Mouse (Mus musculus) hindbrain, embryonic 11.5 days (tissue): ENCODE data around the gene Bok. TPM values are rescaled to one million over a fixed set of nuclear protein-coding genes. Genes with fewer than 3 reads are reported as not detected.

Experiments
- ATAC-seq: fragments of 200-750 bp; cut with Nextera tagmentation; 2 replicates; pipeline ENCODE4 v1.8.0; 2017; ENCODE audit warnings: mild to moderate bottlenecking, moderate TSS enrichment, moderate library complexity; ENCODE audit not compliant: low FRiP score
- DNase-seq: peaks from one replicate; pipeline ENCODE4 v3.0.0-alpha.2; 2015; ENCODE audit warnings: low spot score
- H3K27ac ChIP-seq: fragments of 300-500 bp; sonication (generic); 2 replicates; pipeline ENCODE4 v1.5.1; 2014; ENCODE audit warnings: mild to moderate bottlenecking, low read depth, low read length
- H3K27me3 ChIP-seq: fragments of 300-500 bp; sonication (generic); 2 replicates; pipeline ENCODE4 v1.6.1; 2014; ENCODE audit warnings: mild to moderate bottlenecking, low read length, moderate library complexity, mixed read lengths; ENCODE audit not compliant: control insufficient read depth, insufficient read depth
- H3K36me3 ChIP-seq: fragments of 300-500 bp; sonication (generic); 2 replicates; pipeline ENCODE4 v1.6.1; 2014; ENCODE audit warnings: mild to moderate bottlenecking, low read length, moderate library complexity, mixed read lengths; ENCODE audit not compliant: control insufficient read depth, insufficient read depth
- H3K4me1 ChIP-seq: fragments of 300-500 bp; sonication (generic); replicated peaks from 2 replicates; pipeline ENCODE4 v1.6.1; 2014; ENCODE audit warnings: low read length, mixed read lengths; ENCODE audit not compliant: control insufficient read depth, insufficient read depth
- H3K4me2 ChIP-seq: fragments of 300-500 bp; sonication (generic); replicated peaks from 2 replicates; pipeline ENCODE4 v1.6.1; 2014; ENCODE audit warnings: mild to moderate bottlenecking, low read depth, low read length
- H3K4me3 ChIP-seq: fragments of 300-500 bp; sonication (generic); 2 replicates; pipeline ENCODE4 v1.5.1; 2014; ENCODE audit warnings: low read depth, low read length
- H3K9ac ChIP-seq: fragments of 300-500 bp; sonication (generic); 2 replicates; pipeline ENCODE4 v1.6.1; 2014; ENCODE audit warnings: low read depth, low read length
- H3K9me3 ChIP-seq: fragments of 300-500 bp; sonication (generic); 2 replicates; pipeline ENCODE4 v1.6.1; 2016; ENCODE audit warnings: low read length; ENCODE audit not compliant: control insufficient read depth
- WGBS: fragments of 180-500 bp; shearing (Covaris S2); extraction: QIAGEN DNeasy Blood & Tissue Kit; methylation state at CpG from one replicate; pipeline ENCODE4 v1.1.7; 2014; 5-methylcytosine and 5-hydroxymethylcytosine counted together
- polyA plus RNA-seq: library from polyadenylated mRNA; unstranded; fragments of >200 nt; fragmentation: Nextera tagmentation; extraction: Ambion mirVana; gene quantifications from 2 replicates; pipeline ENCODE4 v1.2.1, GENCODE M21; 2014

The Bok gene
- polyA plus RNA-seq, 1 experiment from 2014 or later = 29.4 TPM

GRCm38 (mm10) chr1:93724623-93725022 is 39.2 kb downstream of the Bok start:
- 86% methylated on average over 3 of the region's 3 CpGs for WGBS
- ATAC-seq (no peak), DNase-seq (no peak)
- Histone ChIP-seq H3K4me3 (no peak overlapping the region), H3K27me3 (no peaks in the 10 kb centered on the region), H3K4me2 (no peak overlapping the region), H3K9me3 (no peaks in the 10 kb centered on the region), H3K36me3 (no peaks in the 10 kb centered on the region), H3K27ac (no peak overlapping the region), H3K4me1 (no peaks in the 10 kb centered on the region), H3K9ac (no peak overlapping the region)

- Histone ChIP-seq H3K4me3 (no peak overlapping the region), H3K4me2 (no peak overlapping the region), H3K36me3 (no peaks in the 10 kb centered on the region), H3K4me1 (no peaks in the 10 kb centered on the region), H3K9ac (no peak overlapping the region), H3K27ac (no peak overlapping the region), H3K27me3 (no peaks in the 10 kb centered on the region), H3K9me3 (no peaks in the 10 kb centered on the region)
- ATAC-seq = no peak
- WGBS = 86% methylated on average over 5 of the region's 5 CpGs
- no peak for DNase-seq
Observed at GRCm38 (mm10) chr1:93725665-93726064, 40.2 kb downstream of the Bok start.

GRCm38 (mm10) chr1:93726116-93726515 is 40.7 kb downstream of the Bok start:
- ATAC-seq (no peak), DNase-seq (no peak)
- Histone ChIP-seq H3K4me1 (no peaks in the 10 kb centered on the region), H3K4me3 (no peak overlapping the region), H3K9ac (no peak overlapping the region), H3K27ac (no peak overlapping the region), H3K9me3 (no peaks in the 10 kb centered on the region), H3K4me2 (no peak overlapping the region), H3K27me3 (no peaks in the 10 kb centered on the region), H3K36me3 (no peaks in the 10 kb centered on the region)
- 89% methylated on average over 3 of the region's 3 CpGs for WGBS

- no peak overlapping the region for H3K27ac ChIP-seq
- no peaks in the 10 kb centered on the region for H3K36me3 ChIP-seq
- H3K9ac ChIP-seq = no peak overlapping the region
- H3K4me1 ChIP-seq = no peaks in the 10 kb centered on the region
- H3K4me2 ChIP-seq = no peak overlapping the region
- 71% methylated on average over 3 of the region's 3 CpGs for WGBS
- H3K4me3 ChIP-seq = no peak overlapping the region
- ATAC-seq (peak; percentile 67; the same call in 1 of the 2 replicates), DNase-seq (peak; percentile 52)
- no peaks in the 10 kb centered on the region for H3K9me3 ChIP-seq
- H3K27me3 ChIP-seq = no peaks in the 10 kb centered on the region
Observed at GRCm38 (mm10) chr1:93726974-93727373, 41.5 kb downstream of the Bok start.

- Histone ChIP-seq H3K27me3 (no peaks in the 10 kb centered on the region), H3K27ac (no peak overlapping the region), H3K9me3 (no peaks in the 10 kb centered on the region), H3K36me3 (no peaks in the 10 kb centered on the region), H3K4me3 (no peak overlapping the region), H3K4me1 (no peaks in the 10 kb centered on the region), H3K4me2 (no peak overlapping the region), H3K9ac (no peak overlapping the region)
- ATAC-seq = no peak
- no peak for DNase-seq
- WGBS = 89% methylated on average over 5 of the region's 5 CpGs
Observed at GRCm38 (mm10) chr1:93731103-93731502, 45.6 kb downstream of the Bok start.

GRCm38 (mm10) chr1:93731880-93732281 is 46.4 kb downstream of the Bok start:
- Histone ChIP-seq H3K4me3 (no peak overlapping the region), H3K4me1 (no peaks in the 10 kb centered on the region), H3K4me2 (no peak overlapping the region), H3K27ac (no peak overlapping the region), H3K36me3 (no peaks in the 10 kb centered on the region), H3K9ac (no peak overlapping the region), H3K27me3 (no peaks in the 10 kb centered on the region), H3K9me3 (no peaks in the 10 kb centered on the region)
- ATAC-seq (no peak), DNase-seq (no peak)
- 25% methylated on average over 3 of the region's 3 CpGs for WGBS

GRCm38 (mm10) chr1:93735859-93736258 is 50.4 kb downstream of the Bok start:
- no peak for DNase-seq
- no peaks in the 10 kb centered on the region for H3K4me1 ChIP-seq
- no peak overlapping the region for H3K9ac ChIP-seq
- H3K9me3 ChIP-seq = no peaks in the 10 kb centered on the region
- WGBS = 95% methylated on average over 3 of the region's 3 CpGs
- no peak overlapping the region for H3K27ac ChIP-seq
- H3K36me3 ChIP-seq = no peaks in the 10 kb centered on the region
- no peak overlapping the region for H3K4me2 ChIP-seq
- ATAC-seq = no peak
- no peaks in the 10 kb centered on the region for H3K27me3 ChIP-seq
- no peak overlapping the region for H3K4me3 ChIP-seq

- H3K4me2 ChIP-seq = no peak overlapping the region
- H3K9me3 ChIP-seq = no peaks in the 10 kb centered on the region
- 97% methylated on average over 5 of the region's 5 CpGs for WGBS
- H3K4me1 ChIP-seq = no peaks in the 10 kb centered on the region
- no peaks in the 10 kb centered on the region for H3K27me3 ChIP-seq
- no peak overlapping the region for H3K27ac ChIP-seq
- no peaks in the 10 kb centered on the region for H3K36me3 ChIP-seq
- DNase-seq = no peak
- no peak overlapping the region for H3K4me3 ChIP-seq
- H3K9ac ChIP-seq = no peak overlapping the region
- no peak for ATAC-seq
Observed at GRCm38 (mm10) chr1:93737711-93738110, 52.3 kb downstream of the Bok start.

- Histone ChIP-seq H3K27me3 (no peaks in the 10 kb centered on the region), H3K4me2 (no peak overlapping the region), H3K9me3 (no peaks in the 10 kb centered on the region), H3K4me1 (no peaks in the 10 kb centered on the region), H3K9ac (no peak overlapping the region), H3K27ac (no peak overlapping the region), H3K4me3 (no peak overlapping the region), H3K36me3 (no peaks in the 10 kb centered on the region)
- DNase-seq (no peak), ATAC-seq (no peak)
- WGBS = 93% methylated on average over 2 of the region's 2 CpGs
Observed at GRCm38 (mm10) chr1:93740671-93741070, 55.2 kb downstream of the Bok start.
